Mouse (Mus musculus) olfactory bulb, adult 2 months (tissue): Measurements from ENCODE around the gene Slc25a5. TPM values are rescaled to one million over a fixed set of nuclear protein-coding genes. Genes with fewer than 3 reads are reported as not detected.

ENCODE experiments used
- H3K27ac ChIP-seq: fragments of 200-500 bp; 2 replicates; pipeline ENCODE4 v1.5.1; 2012; ENCODE audit warnings: low read depth, low read length; ENCODE audit not compliant: insufficient read depth
- H3K4me1 ChIP-seq: fragments of 200-500 bp; 2 replicates; pipeline ENCODE4 v1.6.1; 2012; ENCODE audit warnings: low read length; ENCODE audit not compliant: control insufficient read depth, insufficient read depth
- H3K4me3 ChIP-seq: fragments of 200-500 bp; 2 replicates; pipeline ENCODE4 v1.5.1; 2012; ENCODE audit warnings: mild to moderate bottlenecking, low read depth, low read length, moderate library complexity; ENCODE audit not compliant: insufficient read depth
- CTCF ChIP-seq: fragments of 200-500 bp; IDR thresholded peaks from 2 replicates; pipeline ENCODE4 v1.5.1; 2012; ENCODE audit warnings: low read depth, mild to moderate bottlenecking, low read length, moderate library complexity; ENCODE audit not compliant: insufficient read depth
- POLR2A ChIP-seq: fragments of 200-500 bp; IDR thresholded peaks from 2 replicates; pipeline ENCODE4 v1.6.1; 2012; ENCODE audit warnings: mild to moderate bottlenecking, low read depth, low read length, moderate library complexity; ENCODE audit not compliant: insufficient read depth
- WGBS: fragments of 180-500 bp; shearing (Covaris S2); methylation state at CpG from one replicate; pipeline ENCODE4 v1.1.7; 2018; 5-methylcytosine and 5-hydroxymethylcytosine counted together
- polyA plus RNA-seq: library from polyadenylated mRNA; stranded (reverse); fragments of >200 nt; gene quantifications from 2 replicates; pipeline ENCODE4 v1.2.4, GENCODE M21; 2012; ENCODE audit warnings: low replicate concordance; ENCODE audit not compliant: missing spikeins, insufficient read depth, insufficient read length

Gene Slc25a5
- polyA plus RNA-seq, 1 experiment, result 502 TPM

DNA sequence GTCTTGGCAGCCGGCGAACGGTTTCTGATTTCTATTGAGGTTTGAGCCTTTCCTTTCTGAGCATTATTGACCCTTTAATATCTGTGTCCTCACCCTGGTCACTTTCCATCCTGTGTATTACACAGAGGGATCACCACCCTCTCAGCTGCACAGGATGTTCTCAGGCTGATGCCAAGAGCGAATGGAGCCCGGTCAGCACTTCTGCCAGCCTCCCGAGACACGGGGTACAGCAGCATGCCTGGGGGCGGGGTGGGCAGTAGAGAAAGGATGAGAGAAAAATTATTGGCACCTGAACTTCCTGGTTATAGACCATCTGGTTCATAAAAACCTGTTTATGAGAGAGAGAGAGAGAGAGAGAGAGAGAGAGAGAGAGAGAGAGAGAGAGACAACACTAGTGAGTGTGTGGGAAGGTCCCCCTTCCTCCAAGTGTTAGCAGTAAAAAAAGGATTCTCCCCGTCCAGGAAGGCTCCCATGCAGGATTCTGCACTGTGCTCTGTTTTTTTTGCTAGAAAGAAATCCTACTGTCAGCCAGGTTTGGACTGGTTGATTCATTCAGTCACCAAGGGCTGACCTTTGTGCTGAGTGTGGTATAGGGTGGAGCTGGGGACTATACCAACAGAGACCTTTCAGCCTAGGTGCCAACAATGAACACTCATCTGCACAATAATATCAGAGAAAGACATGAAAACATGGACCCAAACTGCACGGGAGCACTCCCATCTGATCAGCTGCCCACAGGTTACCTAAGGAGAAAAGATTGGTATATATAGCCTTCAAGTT is 28.7 kb downstream of the Slc25a5 start:
- TF ChIP-seq CTCF (no peak), POLR2A (no peak)
- Histone ChIP-seq H3K4me3 (no peak overlapping the region), H3K27ac (no peak overlapping the region), H3K4me1 (no peaks in the 10 kb centered on the region)
- WGBS, result 85% methylated on average over 10 of the region's 10 CpGs

GRCm38 (mm10) chrX:36825032-36825431 is 29.6 kb downstream of the Slc25a5 start:
- no peak for TF ChIP-seq CTCF
- no peak for TF ChIP-seq POLR2A
- Histone ChIP-seq H3K27ac (no peak overlapping the region), H3K4me3 (no peak overlapping the region), H3K4me1 (no peaks in the 10 kb centered on the region)
- WGBS, result 63% methylated on average over 2 of the region's 2 CpGs

DNA sequence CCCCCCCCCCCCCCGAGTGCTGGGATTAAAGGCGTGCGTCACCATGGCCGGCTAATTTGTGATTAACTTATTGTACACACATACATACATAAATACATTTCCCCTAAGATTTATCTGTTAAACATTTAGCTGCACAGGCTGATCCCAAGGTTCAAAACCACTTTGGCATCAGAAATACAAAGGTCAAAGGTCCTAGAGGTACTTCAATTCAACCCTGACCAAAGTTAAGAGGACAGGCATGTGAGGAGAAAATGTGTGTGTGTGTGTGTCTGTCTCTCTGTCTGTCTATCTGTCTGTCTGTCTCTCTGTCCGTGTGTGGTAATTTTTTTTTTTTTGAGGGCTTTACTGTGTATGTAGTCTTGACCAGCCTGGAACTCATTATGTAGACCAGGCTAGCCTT is 31.4 kb downstream of the Slc25a5 start:
- 99% methylated on average over 4 of the region's 5 CpGs for WGBS
- TF ChIP-seq POLR2A (no peak), CTCF (no peak)
- no peak overlapping the region for H3K27ac ChIP-seq
- H3K4me1 ChIP-seq, result no peaks in the 10 kb centered on the region
- H3K4me3 ChIP-seq, result no peak overlapping the region

- peaks cover 4% of the 10 kb centered on the region; the same call in 1 of the 2 replicates for H3K4me1 ChIP-seq
- TF ChIP-seq POLR2A, result no peak
- TF ChIP-seq CTCF, result no peak
- H3K27ac ChIP-seq, result no peak overlapping the region
- WGBS, result 36% methylated on average over 5 of the region's 5 CpGs
- no peak overlapping the region for H3K4me3 ChIP-seq
These were observed 34.8 kb downstream of the Slc25a5 start for GRCm38 (mm10) chrX:36830271-36830670.

- Histone ChIP-seq H3K4me1 (peaks cover 4% of the 10 kb centered on the region; the same call in 1 of the 2 replicates), H3K27ac (no peak overlapping the region), H3K4me3 (no peak overlapping the region)
- 76% methylated on average over 4 of the region's 4 CpGs for WGBS
- no peak for TF ChIP-seq CTCF
- no peak for TF ChIP-seq POLR2A
These were observed 36.2 kb downstream of the Slc25a5 start for GRCm38 (mm10) chrX:36831632-36832031.

DNA sequence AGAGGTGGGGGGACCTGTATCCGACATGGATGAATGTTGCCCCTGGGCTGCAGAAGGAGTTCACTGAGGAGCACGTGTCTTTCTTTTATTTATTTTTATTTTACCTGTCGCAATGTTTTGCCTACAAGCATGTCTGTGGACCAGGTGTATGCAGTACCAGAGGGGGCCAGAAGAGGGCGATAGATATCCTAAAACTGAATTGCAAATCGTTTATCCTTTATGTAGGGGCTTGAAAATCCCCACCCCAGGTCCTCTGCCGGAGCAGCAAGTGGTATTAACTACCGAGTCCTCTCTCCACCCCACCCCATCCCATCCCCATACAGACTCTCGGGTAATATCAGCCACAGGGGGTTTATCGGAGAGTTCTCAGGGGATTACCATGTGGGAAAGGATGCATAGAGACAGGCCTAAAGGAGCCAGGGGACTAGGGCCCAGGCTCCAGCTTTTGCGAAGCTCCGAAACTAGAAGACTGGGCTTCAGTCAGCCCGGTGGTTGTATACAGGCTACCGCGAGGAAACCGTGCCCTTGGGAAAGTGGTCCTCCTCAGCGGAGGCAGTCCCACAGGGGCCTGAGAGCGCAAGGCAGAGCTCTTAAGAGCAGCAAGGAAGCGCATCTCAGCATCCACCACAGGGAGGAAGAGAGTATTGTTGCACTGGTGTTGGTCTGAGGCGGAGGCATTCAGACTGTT is 38.1 kb downstream of the Slc25a5 start:
- no peak overlapping the region for H3K27ac ChIP-seq
- TF ChIP-seq POLR2A, result no peak
- TF ChIP-seq CTCF, result no peak
- WGBS, result 26% methylated on average over 19 of the region's 19 CpGs
- peaks cover 4% of the 10 kb centered on the region; the same call in 1 of the 2 replicates for H3K4me1 ChIP-seq
- H3K4me3 ChIP-seq, result no peak overlapping the region

- WGBS, result 81% methylated on average over 6 of the region's 6 CpGs
- no peak overlapping the region for H3K27ac ChIP-seq
These were observed 41.7 kb downstream of the Slc25a5 start for GRCm38 (mm10) chrX:36837069-36837676.

GRCm38 (mm10) chrX:36839391-36839790 is 43.9 kb downstream of the Slc25a5 start:
- H3K4me1 ChIP-seq, result no peaks in the 10 kb centered on the region
- no peak for TF ChIP-seq POLR2A
- no peak for TF ChIP-seq CTCF
- H3K27ac ChIP-seq, result no peak overlapping the region
- no peak overlapping the region for H3K4me3 ChIP-seq
- 46% methylated on average over 7 of the region's 7 CpGs for WGBS

More at GRCm38 (mm10) chrX:36837069-36837676, 41.7 kb downstream of the Slc25a5 start:
- no peak for TF ChIP-seq CTCF
- no peak for TF ChIP-seq POLR2A
- H3K4me3 ChIP-seq, result no peak overlapping the region
- peaks cover 4% of the 10 kb centered on the region; the same call in 1 of the 2 replicates for H3K4me1 ChIP-seq

- H3K27ac ChIP-seq, result no peak overlapping the region
- no peak overlapping the region for H3K4me3 ChIP-seq
- 90% methylated on average over 6 of the region's 6 CpGs for WGBS
- H3K4me1 ChIP-seq, result no peaks in the 10 kb centered on the region
- TF ChIP-seq POLR2A (no peak), CTCF (no peak)
These were observed 46.2 kb downstream of the Slc25a5 start for GRCm38 (mm10) chrX:36841698-36842097.
